Mouse (Mus musculus) ovary, adult 18-20 months (tissue): ENCODE measurements around the gene Tmem183a.
A peak's percentile ranks its signal among the peaks of the same experiment; 100 is the strongest.

Experiments used
- DNase-seq: peaks from one replicate; pipeline ENCODE4 v3.0.0; 2022; ENCODE audit warnings: low spot score, mixed read lengths

Tmem183a gene

DNA sequence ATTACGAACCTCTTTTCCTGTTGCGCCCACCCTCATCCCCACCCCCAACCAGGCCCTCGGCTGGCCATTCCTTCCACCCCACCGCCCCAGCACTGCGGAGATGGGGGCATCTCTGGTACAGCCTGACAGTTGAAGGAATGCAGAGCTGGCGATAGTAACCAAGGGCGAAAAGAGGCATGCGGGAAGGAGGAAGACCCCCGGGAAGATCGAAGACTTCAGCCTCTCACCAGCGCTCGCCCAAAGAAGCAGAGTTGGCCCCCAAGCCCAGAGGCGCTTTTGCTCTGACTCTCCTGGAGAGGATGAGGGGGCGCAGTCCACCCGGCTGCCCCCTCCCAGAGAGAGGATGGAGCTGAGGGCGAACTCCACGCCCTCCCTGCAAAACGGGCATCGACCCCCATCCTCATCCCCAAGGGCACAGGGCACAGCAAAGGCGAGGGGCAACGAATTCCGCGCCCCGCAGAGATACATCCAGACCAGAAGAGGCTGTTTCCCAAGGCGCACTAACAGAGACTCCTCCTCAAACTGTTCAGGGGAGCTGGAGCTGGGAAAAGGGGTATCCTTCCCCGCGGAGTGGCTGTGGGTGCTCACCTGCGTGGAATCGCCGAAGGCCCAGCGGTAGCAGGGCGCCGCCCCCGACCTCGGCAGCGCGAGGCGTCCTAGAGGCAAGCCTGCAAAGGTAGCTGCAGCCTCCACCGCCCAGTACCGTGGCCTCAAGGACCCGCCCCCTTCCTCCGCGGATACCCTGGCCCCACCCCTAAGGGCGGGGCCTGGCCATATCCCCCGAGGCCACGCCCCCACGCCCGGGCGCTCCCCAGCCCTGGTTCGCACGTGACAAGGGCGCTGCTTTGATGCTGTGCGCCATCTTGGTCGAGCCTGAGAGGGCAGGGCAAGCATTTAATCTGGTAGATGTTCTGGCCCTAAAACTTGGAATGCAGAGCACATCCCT is 17.5 kb downstream of the Tmem183a start:
- DNase-seq, result peak; percentile 63

DNA sequence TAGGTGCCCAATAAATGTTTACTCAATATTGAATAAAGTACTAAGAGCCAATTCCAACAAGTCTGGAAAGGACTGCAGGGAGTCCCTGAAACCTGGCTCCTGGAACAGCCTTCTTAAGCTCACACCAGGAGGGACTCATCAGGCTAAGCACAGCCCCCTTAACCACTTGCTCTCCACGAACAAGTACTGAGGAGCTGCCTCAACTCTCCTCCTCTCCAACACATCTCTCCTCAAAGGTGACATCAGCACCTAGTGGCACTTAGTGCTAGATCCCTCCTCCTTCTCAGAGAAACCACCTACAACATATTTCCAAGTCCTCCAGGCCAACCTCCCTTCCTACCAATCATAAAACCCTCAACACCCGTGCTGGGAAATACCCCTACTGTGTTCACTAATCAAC is 18.2 kb downstream of the Tmem183a start:
- DNase-seq, result no peak

DNA sequence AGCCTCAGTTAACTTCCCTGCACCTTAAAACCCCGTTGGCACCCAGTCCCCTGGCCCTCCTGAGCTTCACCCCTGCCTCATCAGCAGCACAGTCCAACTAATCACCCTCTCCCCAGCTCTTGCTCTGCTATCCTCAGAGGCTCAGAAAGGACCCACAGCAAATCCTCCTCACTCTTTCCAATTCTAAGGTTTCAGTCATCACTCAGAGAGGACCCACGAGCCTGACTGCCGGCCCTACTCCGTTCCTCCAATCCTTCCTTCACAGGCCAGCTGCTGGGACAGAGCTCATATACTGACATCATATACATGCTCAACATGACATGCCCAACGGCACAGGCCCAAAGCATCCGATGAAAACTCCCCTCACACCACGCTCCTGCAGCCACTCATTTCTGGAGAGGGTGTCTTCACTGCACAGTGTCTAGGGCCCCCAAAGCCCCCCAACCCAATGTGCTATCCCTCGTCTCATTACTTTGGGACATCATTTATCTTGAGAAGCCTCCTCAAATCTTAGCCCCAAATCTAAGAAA is 18.9 kb downstream of the Tmem183a start:
- no peak for DNase-seq

DNA sequence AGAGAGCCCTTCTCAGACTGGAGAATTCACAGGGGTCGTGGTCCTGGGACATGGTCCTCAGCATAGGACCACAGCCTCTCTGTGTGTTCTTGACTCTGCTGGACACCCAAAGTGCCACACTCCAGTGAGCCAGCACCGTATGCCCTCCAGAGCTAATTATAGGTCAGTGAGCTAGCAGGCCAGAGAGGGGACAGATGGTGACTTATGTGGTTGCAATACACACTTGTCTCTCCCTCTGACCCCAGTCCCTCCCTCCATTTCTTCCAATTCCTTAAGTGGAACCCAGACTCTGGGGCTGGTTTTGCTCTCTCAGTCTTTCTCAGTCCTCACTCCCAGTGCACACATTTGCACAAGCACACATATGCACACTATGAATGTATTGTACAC is 19.5 kb downstream of the Tmem183a start:
- no peak for DNase-seq

DNA sequence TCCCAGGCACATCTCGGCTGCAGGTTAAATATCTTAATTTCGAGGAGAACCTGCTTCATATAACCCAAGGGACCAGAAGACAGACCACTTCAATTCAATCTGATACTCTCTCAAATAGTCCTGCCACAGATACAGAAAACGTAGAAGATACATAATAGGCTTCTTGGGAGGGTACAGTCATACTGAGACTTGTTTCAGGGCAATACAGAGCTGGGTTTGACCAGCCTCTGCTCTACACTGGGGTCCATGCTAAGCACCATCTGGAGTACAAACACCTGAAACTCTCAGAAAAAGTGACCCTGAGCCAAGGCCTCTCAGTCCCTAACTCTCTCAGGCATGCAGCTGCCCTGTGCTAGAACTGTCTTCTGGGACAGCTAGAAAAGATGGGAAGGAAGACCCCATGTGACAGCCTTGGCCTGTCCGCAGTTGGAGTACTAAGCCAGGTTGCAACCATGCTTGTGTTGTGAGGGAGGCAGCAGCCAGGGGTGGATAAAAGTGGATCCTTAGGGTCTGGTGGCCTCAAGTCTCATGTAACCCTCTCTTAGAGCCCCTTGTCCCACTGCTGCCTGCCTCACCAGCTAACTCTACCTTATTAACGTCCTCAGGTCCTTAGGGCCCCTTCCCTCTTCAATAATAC is 20.0 kb downstream of the Tmem183a start:
- DNase-seq, result no peak

DNA sequence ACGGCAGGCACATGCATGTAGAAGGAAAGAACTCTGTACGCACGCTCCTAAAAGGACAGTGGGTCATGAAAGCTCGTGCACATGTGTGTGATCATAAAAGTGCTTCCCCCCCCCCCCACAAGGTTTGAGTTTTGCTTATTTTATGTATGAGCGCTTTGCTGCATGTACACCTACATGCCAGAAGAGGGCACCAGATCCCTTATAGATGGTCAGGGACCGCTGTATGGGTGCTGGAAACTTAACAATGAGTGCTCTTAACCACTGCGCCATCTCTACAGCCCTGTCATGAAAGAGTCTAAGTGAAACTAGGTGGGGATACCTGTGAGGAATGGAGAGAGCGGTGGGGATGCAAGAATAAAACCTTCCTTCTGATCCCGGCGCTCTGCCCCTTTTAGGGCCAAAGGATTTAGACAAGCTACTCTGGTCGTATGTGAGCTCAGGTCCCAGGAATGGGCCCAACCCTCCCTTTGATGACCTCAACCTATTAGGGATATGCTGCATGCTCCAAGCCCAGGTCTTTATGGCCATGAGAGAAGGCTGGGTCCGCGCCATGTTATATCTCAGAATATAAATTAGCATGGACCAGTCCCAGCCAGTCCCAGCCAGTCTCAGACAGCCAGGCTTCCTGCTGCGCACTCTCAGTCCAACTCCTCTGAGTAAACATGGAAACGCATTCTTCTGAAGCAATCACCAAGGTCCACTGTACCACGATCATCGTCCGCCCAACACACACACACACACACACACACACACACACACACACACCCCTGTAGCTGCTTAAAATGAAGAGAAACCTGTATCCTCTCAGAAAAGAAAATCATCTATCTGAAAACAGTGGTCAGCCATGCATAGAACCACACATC is 21.8 kb downstream of the Tmem183a start:
- DNase-seq, result no peak

DNA sequence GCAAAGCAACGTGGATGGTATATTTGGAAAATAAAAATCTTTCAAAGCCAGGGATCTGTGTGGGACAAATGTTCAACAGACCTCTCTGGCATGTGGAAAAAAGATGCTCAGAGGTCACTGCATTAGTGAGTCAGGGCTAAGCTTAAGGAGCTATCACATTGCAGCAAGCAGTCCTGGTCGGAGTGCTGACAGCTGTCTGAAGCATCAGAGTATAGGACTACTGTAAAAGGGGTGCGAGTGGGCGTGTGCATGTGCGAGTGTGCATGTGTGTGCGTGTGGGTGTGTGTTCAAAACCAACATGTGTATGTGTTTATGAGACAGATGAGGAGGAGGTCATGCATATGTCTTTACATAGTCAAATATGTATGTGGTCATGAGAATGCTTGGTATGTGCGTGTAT is 22.6 kb downstream of the Tmem183a start:
- DNase-seq, result no peak

DNA sequence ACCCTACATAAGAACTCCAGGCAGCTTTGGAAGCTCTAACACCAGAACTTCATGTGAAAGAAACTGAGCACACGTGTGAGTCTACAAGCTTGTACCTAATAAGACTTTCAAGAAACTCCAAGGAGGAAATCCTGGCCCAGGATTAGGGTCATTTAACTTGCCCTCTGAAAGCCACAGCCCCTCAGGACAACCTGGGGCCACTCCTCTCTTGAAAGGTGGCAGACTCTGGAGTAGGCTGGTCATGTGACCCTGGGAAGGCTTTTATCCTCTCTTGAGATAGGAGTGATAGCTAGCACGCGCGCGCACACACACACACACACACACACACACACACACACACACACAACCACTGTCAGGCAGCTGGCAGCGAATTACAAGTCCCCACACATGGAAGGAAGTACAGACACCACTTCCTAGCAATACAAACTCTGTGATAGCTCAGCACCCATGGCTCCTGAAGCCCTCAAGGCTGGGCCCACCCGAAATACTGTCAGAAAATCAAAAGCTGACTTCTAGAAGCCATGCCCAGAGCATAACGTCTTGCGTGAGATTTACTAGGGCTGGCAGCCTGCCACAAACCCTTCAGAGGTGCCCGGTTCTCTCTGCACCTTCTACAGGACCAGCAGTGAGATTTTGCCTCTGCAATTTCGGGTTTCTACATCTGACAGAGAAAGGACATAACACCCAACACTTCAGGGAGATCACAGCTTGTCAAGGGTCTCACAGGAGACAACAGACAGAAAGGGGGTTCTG is 24.6 kb downstream of the Tmem183a start:
- DNase-seq, result no peak

DNA sequence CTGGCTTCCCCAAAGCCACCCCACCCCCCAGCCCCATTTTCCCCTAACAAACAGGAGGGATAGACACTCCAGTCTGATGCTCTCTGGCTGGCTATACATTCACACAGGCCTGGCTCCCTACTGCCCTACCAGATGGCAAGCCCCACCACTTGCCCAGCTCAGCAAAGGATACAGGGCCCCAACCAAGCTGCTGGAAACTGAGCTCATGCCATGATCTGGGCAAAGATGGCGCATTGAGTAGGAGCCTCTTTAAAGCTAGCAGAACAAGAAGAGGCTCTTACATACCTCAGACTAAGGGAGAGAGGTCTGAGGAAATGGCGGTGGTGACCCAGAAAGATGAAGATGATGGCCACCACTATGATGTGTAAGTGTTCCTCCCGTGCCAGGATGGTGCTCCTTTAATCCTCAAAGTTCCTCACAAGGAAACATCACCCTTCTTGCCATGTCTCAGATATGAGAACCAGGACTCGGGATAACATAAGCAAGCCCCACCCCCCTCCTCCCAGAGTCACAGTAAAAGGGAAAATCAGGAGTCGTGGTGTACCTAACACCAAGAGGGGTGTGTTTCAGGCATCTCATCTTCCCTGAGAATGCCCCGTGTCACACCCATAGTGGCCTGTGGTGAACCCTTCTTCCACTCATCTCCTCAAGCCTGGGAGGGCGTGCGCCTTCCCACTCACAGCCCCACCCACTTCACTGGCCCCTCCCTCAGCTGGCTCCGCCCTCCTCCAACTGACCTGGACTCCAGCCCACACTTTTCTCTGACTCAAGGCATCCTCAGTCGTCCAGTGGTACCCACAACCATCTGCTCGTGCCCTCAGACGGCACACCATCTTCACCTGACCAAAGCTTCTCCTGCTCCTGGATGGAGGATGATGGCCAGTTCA is 25.6 kb downstream of the Tmem183a start:
- no peak for DNase-seq

DNA sequence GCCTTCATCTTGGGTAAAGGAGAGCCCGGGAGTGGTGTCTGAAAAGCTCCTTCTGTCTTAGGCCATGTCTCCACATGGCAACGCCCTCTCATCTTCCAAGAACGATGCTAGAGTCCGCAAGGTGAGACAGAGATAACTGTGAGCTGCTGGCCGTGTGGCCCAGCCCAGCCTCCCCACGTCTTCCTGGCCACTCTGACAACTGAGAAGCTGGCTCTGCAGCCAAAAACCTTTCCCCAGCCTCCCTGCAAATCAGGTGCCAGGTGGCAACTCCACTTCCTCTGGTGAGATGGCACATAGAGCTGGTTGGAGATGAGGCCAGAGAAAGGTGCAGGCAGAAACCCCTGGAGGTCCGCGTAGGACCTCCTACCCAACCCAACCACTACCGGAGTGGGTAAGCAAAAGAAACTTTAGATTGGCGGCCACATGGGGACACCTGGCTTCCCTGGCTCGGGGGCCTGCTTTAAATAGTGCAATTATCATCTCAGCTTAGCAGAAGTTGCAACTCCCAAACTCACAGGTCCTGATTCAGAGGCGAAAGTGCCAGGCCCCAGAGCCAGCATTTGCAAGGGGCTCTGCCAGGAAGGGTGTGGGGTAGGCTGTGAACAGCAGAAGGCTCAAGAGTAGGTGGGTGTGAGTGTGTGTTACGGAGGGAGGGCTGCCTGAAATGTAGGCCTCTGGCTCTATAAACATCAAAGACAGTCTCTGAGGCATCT is 26.4 kb downstream of the Tmem183a start:
- DNase-seq, result no peak

DNA sequence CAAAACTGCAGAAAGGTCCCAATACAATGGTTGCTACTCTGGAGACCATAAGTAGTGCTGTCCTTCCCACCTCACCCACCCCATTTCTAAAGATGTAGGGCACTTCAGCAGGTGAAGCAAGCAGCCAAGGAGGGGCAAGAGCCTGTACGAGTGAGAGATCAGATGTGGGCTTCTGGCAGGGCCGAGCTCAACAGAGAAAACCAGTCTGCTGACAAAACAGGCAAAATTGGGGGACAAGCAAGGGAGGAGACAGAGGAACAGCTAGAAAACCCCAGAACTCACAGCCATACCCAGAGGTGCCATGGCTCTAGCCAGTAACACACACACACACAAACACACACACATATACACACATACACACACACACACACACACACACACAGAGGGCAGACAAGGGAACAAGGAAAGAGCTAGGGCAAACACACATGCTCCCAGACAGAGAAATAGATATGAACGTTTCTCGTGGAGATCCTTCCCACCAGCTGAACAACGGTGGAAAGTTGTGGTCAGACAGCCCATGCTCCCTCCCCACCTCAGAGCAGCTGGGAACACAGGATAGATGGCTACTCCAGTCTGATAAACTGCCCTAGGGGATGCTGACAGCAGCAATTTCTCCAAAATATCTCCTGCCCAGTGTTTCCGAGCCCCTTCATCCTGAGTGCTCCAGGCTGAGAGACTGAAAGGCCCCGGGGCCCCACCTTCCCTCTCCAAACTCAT is 27.5 kb downstream of the Tmem183a start:
- DNase-seq, result no peak

DNA sequence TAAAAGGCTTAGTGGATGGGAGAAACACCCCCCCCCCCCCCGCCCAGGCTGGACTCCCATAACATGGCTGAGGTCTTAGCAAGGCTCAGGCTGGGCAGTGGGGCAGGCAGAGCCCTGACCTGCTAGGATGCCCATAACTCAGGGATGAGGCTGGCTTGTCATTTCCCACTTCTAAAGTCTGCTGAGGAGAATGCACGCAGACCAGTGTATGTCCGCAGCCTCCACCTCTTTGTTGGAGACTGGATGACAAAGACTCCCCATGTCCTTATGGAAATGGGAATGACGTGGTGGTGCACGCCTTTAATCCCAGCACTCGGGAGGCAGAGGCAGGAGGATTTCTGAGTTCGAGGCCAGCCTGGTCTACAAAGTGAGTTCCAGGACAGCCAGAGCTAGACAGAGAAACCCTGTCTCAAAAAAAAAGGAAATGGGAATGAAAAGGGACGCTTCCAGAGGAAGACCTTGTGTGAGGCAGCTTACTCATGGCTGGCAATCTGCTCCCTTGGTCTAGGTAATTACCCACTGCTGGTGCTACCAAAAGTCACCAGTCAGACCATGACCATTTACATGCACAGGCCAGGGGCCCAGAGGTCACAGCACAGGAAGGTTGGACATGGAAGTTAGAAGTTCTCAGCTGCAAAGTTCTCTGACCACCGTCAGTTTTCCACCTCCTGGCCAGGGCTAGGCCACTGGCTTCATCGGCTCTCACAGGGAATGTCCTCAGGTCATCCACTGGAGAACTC is 28.2 kb downstream of the Tmem183a start:
- no peak for DNase-seq

DNA sequence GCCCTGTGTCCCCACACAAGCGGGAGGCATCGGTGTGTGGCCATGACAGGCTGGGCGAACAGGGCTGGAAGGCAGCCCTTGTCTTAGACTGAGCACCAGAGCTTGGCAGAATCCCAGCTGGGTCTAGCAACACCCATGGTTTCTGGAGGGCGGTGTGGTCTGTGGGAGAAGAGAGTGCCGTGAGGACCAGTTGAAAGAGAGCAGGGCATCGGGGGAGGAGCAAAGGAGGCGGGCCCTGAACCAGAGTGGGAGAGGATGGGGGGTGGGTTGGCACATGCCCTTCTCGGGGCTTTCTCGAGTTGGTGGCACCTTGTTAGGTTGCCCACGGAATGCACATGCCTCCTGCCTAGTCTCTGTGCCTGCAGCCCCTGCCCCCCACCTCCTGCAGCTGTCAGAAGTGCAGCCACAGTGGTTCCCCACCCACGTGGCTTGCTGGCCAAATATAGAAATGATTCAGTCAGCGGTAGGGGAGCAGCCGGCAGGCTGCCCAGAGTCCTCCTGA is 29.0 kb downstream of the Tmem183a start, which contains the start of gene Ppfia4:
Gene Ppfia4 (minus strand): TSS at position 159 of the 502 bp plus-strand sequence.
- DNase-seq, result peak; percentile 33

DNA sequence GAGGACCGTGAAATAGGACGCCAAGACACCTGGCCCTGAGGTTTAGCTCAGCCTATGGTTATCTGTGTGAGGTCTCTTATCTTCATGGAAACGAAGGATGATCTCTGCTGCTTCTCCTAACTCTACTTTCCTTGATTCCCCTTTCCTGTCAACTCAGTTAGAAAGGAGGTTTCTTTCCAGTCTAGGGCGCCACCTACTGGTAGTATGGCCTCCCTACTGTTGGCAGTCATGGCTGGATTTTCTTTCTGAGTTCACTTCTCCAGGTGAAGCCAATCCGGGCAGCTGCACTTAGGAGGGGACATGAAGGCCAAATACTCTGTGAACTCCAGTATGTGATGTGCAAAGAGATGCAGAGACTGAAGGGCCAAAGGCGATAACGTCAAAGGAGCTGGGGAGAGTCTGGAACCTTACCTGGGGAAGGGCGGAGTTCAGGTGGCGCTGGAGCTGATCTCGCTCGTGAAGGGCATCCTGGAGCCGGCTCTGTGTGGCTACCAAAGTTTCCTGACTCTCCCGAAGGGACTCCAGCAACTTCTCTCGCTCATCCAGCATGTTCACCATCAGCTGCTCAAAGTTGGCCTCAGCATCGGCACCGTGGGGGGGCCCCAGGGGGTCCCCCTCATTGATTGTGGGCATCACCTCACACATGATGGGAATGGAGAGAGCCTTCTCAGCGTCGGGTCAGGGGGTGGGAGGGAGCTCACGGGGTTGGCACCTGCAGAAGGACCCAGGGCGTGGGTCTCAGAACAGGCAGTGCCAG is 29.7 kb downstream of the Tmem183a start:
- DNase-seq, result peak; percentile 25

DNA sequence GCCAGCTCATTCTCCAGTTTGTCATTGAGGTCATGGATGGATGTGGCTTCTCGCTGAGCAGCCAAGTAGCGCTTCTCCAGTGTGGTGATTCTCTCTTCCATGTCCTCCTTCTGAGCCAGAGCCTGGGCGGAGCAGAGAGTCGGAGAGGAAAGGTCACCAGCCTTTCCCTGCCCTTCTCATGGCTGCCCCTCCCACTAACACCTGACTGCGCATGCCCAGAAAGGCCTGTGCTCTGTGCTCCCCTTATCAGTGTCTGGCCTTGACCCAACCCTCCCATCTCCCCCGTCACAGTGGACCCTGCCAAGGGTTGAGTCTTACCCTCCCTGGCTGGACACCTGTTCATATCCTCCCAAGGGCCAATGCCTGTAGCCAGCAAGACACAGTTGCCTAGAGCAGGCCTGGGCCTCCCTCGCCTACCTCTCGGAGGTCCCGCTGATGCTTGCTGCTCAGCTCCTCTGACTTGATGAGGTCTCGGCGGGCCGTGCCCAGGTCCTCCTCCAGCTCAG is 34.9 kb downstream of the Tmem183a start:
- no peak for DNase-seq

DNA sequence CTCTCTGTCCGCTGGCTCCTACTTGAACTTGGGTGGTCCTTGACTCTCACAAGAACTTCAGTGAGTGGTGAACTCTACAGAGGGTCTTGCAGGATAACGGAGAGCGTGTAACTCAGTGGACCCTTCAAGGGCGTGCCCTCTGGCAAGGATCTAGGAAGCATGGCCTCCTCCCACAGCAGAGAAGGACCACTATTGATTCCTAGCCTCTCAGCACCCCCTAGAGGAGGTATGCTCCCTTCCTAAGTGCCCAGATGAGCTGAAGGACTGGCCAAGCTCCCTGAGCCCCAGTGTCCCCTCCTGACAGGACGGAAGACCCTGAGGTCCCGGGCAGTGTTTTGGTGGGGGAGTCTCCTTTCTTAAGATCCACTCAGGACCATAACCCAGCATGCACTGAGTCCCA is 39.2 kb downstream of the Tmem183a start:
- DNase-seq, result no peak

DNA sequence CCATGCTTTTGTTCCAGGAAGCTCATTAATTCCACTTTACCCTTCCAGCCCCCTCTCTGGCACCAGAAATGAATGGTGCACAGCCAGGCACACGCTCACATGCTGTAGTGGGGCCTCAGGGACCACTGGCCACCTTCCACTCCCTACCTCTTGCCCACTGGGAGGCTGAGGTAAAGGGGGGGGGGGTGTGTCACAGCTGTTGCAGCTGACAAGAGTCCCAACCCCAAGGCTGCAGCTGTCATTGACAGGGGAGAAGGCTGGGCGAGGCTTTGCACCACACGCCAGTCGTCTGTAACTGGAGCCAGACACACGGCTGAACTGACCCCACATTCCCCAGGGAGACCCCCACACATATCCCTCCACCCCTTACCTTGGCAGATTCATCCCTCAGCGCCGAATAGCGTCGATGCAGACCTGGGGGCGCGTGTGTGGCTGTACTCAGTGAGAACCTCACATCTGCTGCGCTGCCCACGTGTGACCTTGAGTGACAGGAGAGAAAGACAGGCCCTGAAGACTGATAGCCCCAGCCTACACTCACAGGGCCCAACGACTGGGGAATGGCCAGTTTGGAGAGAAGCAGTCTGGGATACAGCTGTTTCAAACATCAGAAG is 41.0 kb downstream of the Tmem183a start:
- no peak for DNase-seq
